Mouse (Mus musculus) heart, postnatal 0 days (tissue): Measurements from ENCODE around the gene Ltbp1. TPM values are rescaled to one million over a fixed set of nuclear protein-coding genes. Genes with fewer than 3 reads are reported as not detected.

Experiments
- ATAC-seq: fragments of 200-750 bp; cut with Nextera tagmentation; 2 replicates; pipeline ENCODE4 v1.8.0; 2017; ENCODE audit warnings: low read depth, moderate number of reproducible peaks, moderate library complexity; ENCODE audit not compliant: insufficient read depth
- DNase-seq: peaks from one replicate; pipeline ENCODE4 v3.0.0-alpha.2; 2016; ENCODE audit warnings: low spot score
- H3K27ac ChIP-seq: fragments of 300-500 bp; sonication (generic); 2 replicates; pipeline ENCODE4 v1.5.1; 2014; ENCODE audit warnings: low read depth, mild to moderate bottlenecking
- H3K27me3 ChIP-seq: fragments of 300-500 bp; sonication (generic); 2 replicates; pipeline ENCODE4 v1.6.1; 2014; ENCODE audit warnings: low read length, mixed read lengths; ENCODE audit not compliant: control insufficient read depth, insufficient read depth
- H3K36me3 ChIP-seq: fragments of 300-500 bp; sonication (generic); replicated peaks from 2 replicates; pipeline ENCODE4 v1.6.1; 2014; ENCODE audit warnings: low read length, mixed read lengths; ENCODE audit not compliant: control insufficient read depth, insufficient read depth
- H3K4me1 ChIP-seq: fragments of 300-500 bp; sonication (generic); 2 replicates; pipeline ENCODE4 v1.6.1; 2014; ENCODE audit warnings: antibody characterized with exemption; ENCODE audit not compliant: control insufficient read depth, insufficient read depth
- H3K4me2 ChIP-seq: fragments of 300-500 bp; sonication (generic); 2 replicates; pipeline ENCODE4 v1.6.1; 2014; ENCODE audit warnings: low read depth, mild to moderate bottlenecking, low read length, moderate library complexity
- H3K4me3 ChIP-seq: fragments of 300-500 bp; sonication (generic); 2 replicates; pipeline ENCODE4 v1.5.1; 2014; ENCODE audit warnings: low read depth, low read length
- H3K9ac ChIP-seq: fragments of 300-500 bp; sonication (generic); replicated peaks from 2 replicates; pipeline ENCODE4 v1.6.1; 2014; ENCODE audit warnings: low read depth, low read length, mixed read lengths
- H3K9me3 ChIP-seq: fragments of 300-500 bp; sonication (generic); replicated peaks from 2 replicates; pipeline ENCODE4 v1.6.1; 2016; ENCODE audit warnings: low read length; ENCODE audit not compliant: control insufficient read depth
- CTCF ChIP-seq: IDR thresholded peaks from 2 replicates; pipeline ENCODE4 v1.5.1; 2016; ENCODE audit warnings: antibody characterized with exemption, control low read depth, low read depth
- EP300 ChIP-seq: IDR thresholded peaks from 2 replicates; pipeline ENCODE4 v1.6.1; 2016; ENCODE audit warnings: antibody characterized with exemption, low read depth
- WGBS: fragments of 180-500 bp; shearing (Covaris S2); extraction: QIAGEN DNeasy Blood & Tissue Kit; methylation state at CpG from one replicate; pipeline ENCODE4 v1.1.7; 2014; 5-methylcytosine and 5-hydroxymethylcytosine counted together
- polyA plus RNA-seq: library from polyadenylated mRNA; unstranded; fragments of >200 nt; fragmentation: Nextera tagmentation; extraction: Ambion mirVana; gene quantifications from 2 replicates; pipeline ENCODE4 v1.2.1, GENCODE M21; 2015
- total RNA-seq: library from RNA; depleted of rRNA; stranded (reverse); fragments of >200 nt; gene quantifications from 2 replicates; pipeline ENCODE4 v1.2.3, GENCODE M21; 2014; ENCODE audit warnings: low replicate concordance

The Ltbp1 gene
- total and polyA plus RNA-seq, 2 experiments from 2014 or later = 11.8 to 43.0 TPM

GRCm38 (mm10) chr17:75101215-75101614 is 95.8 kb downstream of the Ltbp1 start:
- 76% methylated on average over 4 of the region's 4 CpGs for WGBS
- H3K27ac ChIP-seq = no peak overlapping the region
- H3K9me3 ChIP-seq = no peaks in the 10 kb centered on the region
- DNase-seq (no peak), ATAC-seq (no peak)
- no peak overlapping the region for H3K4me3 ChIP-seq
- no peaks in the 10 kb centered on the region for H3K36me3 ChIP-seq
- H3K27me3 ChIP-seq = no peaks in the 10 kb centered on the region
- H3K9ac ChIP-seq = no peak overlapping the region
- H3K4me2 ChIP-seq = no peak overlapping the region
- H3K4me1 ChIP-seq = no peaks in the 10 kb centered on the region
- no peak for TF ChIP-seq EP300
- no peak for TF ChIP-seq CTCF

GRCm38 (mm10) chr17:75101994-75102393 is 96.6 kb downstream of the Ltbp1 start:
- ATAC-seq = no peak
- WGBS = 84% methylated on average over 8 of the region's 8 CpGs
- DNase-seq = no peak
- Histone ChIP-seq H3K36me3 (no peaks in the 10 kb centered on the region), H3K27ac (no peak overlapping the region), H3K4me3 (no peak overlapping the region), H3K4me1 (no peaks in the 10 kb centered on the region), H3K4me2 (no peak overlapping the region), H3K9ac (no peak overlapping the region), H3K27me3 (no peaks in the 10 kb centered on the region), H3K9me3 (no peaks in the 10 kb centered on the region)
- TF ChIP-seq EP300 (no peak), CTCF (no peak)

- Histone ChIP-seq H3K4me2 (no peak overlapping the region), H3K27ac (no peak overlapping the region), H3K27me3 (no peaks in the 10 kb centered on the region), H3K36me3 (no peaks in the 10 kb centered on the region), H3K9ac (no peak overlapping the region), H3K4me3 (no peak overlapping the region), H3K9me3 (no peaks in the 10 kb centered on the region), H3K4me1 (no peaks in the 10 kb centered on the region)
- ATAC-seq = no peak
- DNase-seq = no peak
- 80% methylated on average over 7 of the region's 7 CpGs for WGBS
- no peak for TF ChIP-seq EP300
- no peak for TF ChIP-seq CTCF
Observed at GRCm38 (mm10) chr17:75107412-75107811, 102.0 kb downstream of the Ltbp1 start.

GRCm38 (mm10) chr17:75107879-75108278 is 102.5 kb downstream of the Ltbp1 start:
- DNase-seq = no peak
- H3K9me3 ChIP-seq = no peaks in the 10 kb centered on the region
- H3K27me3 ChIP-seq = no peaks in the 10 kb centered on the region
- TF ChIP-seq EP300 (no peak), CTCF (no peak)
- H3K4me1 ChIP-seq = no peaks in the 10 kb centered on the region
- no peaks in the 10 kb centered on the region for H3K36me3 ChIP-seq
- H3K4me2 ChIP-seq = no peak overlapping the region
- no peak overlapping the region for H3K4me3 ChIP-seq
- H3K27ac ChIP-seq = no peak overlapping the region
- no peak overlapping the region for H3K9ac ChIP-seq
- 90% methylated on average over 5 of the region's 5 CpGs for WGBS
- no peak for ATAC-seq

GRCm38 (mm10) chr17:75109081-75109716 is 103.8 kb downstream of the Ltbp1 start:
- TF ChIP-seq CTCF (no peak), EP300 (no peak)
- Histone ChIP-seq H3K27ac (no peak overlapping the region), H3K4me3 (no peak overlapping the region), H3K36me3 (no peaks in the 10 kb centered on the region), H3K27me3 (no peaks in the 10 kb centered on the region), H3K4me1 (no peaks in the 10 kb centered on the region), H3K4me2 (no peak overlapping the region), H3K9me3 (no peaks in the 10 kb centered on the region), H3K9ac (no peak overlapping the region)
- DNase-seq (no peak), ATAC-seq (no peak)
- 84% methylated on average over 5 of the region's 5 CpGs for WGBS
